Mouse (Mus musculus): ENCODE measurements around the gene Fam98c.
"Not testable (repeated sequence)": the region's sequence is repeated elsewhere in the genome, so short reads cannot be mapped to it uniquely, and the experiment has no call there.

Gene Fam98c

GRCm38 (mm10) chr7:29155838-29156782 is at the start of gene Fam98c:
Gene Fam98c (minus strand): TSS chr7:29156234.
- DNase-seq, result peak; percentile 90

DNA sequence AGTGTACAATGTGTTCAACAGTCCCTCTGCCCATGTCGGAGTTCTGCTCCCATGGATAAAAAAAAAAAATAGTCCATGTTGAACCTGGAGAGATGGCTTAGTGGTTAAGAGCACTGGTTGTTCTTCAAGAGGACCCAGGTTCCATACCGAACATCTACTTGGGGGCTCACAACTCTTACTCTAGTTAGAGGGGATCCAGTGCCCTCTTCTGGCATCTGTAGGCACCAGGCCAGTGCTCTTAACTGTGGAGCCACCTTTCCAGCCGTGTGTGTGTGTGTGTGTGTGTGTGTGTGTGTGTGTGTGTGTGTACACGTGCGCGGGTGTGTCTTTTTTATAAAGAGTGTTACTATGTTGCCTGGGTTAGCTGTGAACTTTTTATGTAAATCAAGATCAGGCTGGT is 46.5 kb upstream of the Fam98c start:
- no peak for DNase-seq

DNA sequence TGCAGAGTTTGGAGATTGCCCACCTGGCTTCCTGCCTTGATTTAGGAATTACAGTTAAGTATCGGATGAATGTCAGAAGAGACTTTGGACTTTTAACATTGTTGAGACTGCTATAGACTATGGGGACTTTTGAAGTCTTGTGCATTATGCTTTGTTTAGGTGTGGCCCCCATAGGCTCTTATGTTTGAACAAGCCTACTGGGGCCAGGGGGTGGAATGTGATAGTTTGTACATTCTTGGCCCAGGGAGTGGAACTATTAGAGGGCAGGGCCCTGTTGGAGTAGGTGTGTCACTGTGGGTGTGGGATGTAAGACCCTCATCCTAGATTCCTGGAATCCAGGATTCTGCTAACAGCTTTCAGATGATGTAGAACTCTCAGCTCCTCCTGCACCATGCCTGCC is 38.2 kb upstream of the Fam98c start:
- not testable (repeated sequence) for DNase-seq

DNA sequence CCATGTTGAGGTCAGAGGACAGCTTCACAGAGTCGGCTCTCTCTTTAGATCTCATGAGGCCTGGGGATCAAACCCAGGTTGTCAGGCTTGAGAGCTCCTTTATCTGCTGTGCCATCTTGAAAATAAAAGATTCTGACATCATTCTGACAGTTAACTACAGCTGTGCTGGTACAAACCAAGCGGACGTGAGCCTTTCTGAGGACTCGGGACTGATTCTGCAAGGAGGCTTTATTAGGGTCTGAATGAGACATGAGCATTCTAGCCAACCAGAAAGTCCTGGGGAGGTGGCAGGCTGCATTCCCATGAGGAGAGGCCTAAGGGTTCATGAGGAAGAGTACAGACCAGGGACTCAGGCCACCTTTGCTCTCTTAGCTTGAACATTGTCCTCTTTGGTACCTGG is 25.3 kb upstream of the Fam98c start:
- peak; percentile 33 for DNase-seq

DNA sequence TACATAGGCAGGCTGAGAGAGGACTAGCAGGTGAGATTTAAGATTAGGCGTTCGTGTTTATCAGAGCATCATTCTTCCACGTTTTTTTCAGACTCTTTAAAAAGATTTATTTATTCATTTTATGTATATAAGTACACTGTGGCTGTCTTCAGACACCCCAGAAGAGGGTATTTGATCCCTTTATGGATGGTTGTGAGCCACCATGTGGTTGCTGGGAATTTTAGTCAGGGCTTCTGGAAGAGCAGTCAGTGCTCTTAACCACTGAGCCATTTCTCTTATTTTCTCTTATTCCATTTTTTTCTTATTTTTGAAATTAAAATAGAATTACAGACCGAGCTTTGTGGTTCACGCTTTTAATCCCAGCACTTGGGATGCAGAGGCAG is 24.8 kb upstream of the Fam98c start:
- DNase-seq, result no peak

GRCm38 (mm10) chr7:29180077-29180853 is 24.2 kb upstream of the Fam98c start, which contains the start of gene Psmd8:
Gene Psmd8 (minus strand): TSS chr7:29180701.
- DNase-seq, result peak; percentile 99

- peak; percentile 30 for DNase-seq
Observed at GRCm38 (mm10) chr7:29179323-29179722, 23.3 kb upstream of the Fam98c start.

DNA sequence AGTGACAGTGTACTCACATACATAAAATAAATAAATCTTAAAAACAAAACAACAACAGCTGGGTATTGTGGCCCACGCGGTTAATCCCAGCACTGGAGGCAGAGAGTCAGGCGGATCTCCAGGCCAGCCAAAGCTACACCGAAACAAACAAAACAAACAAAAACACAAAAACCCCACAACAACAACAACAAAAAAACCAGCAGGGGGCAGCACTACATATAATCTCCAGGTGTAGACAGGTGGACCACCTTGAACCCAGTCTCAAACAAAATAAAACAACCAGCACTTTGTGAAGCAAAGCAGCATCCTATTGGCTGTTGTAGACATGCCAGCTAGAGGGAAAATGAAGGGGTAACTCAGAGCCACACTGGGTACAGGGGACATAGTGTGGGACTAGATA is 22.1 kb upstream of the Fam98c start:
- peak; percentile 28 for DNase-seq

DNA sequence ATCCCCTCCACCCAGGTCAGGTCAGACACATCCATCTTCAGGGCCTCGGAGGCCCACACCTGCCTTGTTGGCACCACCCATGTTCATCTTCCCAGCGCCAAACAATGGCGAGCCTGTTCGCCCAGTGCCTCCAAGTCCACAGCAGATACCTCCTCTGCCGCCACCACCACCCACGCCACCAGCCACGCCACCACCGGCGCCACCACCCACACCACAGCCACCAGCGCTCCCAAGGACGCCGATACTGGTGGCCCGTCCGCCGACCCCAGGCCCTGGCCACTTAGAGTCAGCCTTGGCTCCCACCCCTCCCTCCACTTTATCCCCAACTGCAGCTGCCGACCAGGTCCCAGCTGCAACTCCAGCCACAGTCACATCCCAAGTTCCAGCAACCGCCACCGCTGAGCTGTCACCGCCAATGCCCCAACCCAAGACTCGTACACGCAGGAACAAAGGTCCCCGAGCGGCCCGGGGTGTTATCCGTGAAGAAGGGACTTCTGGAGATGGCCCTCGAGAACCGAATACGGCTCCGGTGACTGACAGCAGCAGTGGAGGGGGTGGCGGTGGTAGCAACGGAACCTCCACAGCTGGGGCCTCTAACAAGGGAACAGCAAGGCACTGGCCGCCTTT is 16.5 kb upstream of the Fam98c start:
- DNase-seq, result peak; percentile 38

- no peak for DNase-seq
Observed at GRCm38 (mm10) chr7:29171562-29172097, 15.6 kb upstream of the Fam98c start.

GRCm38 (mm10) chr7:29170755-29171561 is 14.9 kb upstream of the Fam98c start:
- DNase-seq, result peak; percentile 47

DNA sequence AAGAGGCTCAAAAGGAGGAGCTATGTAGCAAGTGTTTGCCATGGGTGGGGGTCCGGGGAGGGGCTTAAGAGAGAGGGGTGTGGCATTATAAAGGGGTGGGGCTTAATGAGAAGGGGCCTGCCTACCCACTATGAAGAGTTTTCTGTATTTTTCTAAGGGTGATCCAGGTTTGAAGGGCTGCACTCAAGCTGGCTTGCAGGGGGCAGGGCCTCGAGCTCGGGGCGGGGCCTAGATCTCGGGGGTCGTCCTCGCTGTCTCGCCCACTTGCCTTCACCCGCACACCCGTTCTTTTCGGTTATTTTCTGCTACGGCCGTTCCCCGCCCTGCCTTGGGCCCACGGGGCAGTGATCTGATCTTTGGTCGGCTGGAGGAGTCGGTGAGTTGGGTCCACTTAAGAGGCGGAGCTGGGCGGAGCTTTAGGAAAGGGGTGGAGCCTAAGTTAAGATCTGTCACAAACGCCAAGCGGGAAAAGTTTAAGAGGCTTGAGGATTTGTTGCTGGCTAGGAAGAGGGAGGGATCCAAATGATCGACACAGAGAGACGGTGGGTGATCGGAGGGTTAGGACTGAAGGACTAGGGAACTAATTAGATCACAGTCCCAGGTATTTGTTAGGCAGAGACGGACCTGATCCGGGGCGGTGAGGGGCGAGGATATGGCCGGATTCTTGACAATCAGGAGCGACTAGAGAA is 14.2 kb upstream of the Fam98c start, which contains the start of the genes Ggn and Spred3:
Gene Ggn (plus strand): TSS at position 145 of the 689 bp plus-strand sequence.
Gene Spred3 (minus strand): TSS at position 346 of the 689 bp plus-strand sequence.
- peak; percentile 79 for DNase-seq

GRCm38 (mm10) chr7:29169231-29170065 is 13.4 kb upstream of the Fam98c start:
- peak; percentile 86 for DNase-seq

GRCm38 (mm10) chr7:29168791-29169230 is 12.8 kb upstream of the Fam98c start:
- DNase-seq, result peak; percentile 74

DNA sequence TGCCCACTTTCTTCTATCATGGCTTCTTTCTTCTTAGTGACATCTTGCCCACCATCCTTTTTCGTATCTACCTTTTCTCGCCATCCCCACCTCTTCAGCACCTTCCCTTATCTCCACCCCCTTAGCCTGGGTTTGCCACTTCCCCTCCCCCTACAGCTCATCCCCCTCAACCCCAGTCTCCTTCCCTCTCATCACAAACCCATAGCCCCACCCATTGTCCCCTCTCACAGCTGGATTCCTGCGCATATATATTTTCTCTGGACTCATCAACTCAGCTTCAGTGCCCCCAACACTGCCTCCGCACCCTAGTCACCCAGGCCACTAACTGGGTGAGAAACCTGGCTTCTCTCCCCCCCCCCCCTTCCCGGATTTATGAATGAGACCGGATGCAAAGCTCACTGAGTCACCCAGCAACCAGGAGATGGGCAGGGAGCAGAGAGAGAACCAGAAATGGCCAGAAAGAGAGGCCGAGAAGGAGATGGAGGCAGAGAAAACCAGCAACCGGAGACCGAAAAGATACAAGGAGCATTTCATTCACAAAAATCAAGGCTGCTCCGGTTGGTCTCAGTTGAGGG is 12.2 kb upstream of the Fam98c start:
- DNase-seq, result peak; percentile 51

- DNase-seq, result peak; percentile 48
Observed at GRCm38 (mm10) chr7:29167656-29168055, 11.6 kb upstream of the Fam98c start.

DNA sequence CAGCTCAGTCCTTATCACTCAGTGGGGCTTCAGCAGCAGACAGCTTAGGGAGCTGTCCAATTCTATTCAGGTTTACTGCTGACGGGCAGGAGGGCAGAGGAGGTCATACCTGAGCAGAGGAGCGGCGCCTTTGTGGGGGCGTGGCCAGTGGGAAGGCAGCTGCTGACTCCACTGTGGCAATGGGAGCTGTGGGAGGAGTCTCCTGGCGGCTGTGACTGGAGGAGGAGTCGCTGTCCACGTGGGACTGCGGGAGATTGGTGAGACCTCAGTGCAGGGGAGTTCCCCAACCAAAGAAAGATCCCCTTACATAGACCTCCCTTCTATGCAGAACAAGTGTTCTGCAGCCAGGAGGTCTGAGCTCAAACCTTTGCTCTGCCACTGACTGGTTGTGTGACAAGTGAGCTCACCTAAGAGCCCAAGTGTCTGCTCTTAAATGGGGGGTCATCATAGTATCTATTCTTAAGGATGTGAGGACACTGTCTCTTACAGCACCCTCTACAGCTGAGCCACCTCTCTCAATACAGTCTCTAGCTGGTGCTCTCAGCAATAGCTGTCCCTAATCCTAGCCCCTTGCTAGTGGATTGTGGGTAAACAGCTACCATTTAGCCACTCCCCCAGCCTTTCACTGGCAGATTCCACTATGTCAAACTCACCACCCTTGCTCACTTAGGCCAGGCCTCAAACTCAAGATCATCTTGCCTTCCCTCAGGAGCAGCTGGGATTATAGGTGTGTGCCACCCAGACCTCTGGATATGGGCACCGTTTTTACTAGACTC is 6.9 kb upstream of the Fam98c start:
- DNase-seq, result no peak

- DNase-seq, result no peak
Observed at GRCm38 (mm10) chr7:29162294-29162693, 6.3 kb upstream of the Fam98c start.

- DNase-seq, result peak; percentile 22
Observed at GRCm38 (mm10) chr7:29158264-29158663, 2.2 kb upstream of the Fam98c start.
